Mouse (Mus musculus): ENCODE measurements around the gene Zmym5. TPM values are rescaled to one million over a fixed set of nuclear protein-coding genes. Genes with fewer than 3 reads are reported as not detected.

Zmym5 gene
- polyA plus RNA-seq, 2 experiments: 5.2 to 5.6 TPM

GRCm38 (mm10) chr14:56832563-56833113, 21.1 kb upstream of the Zmym5 start:
- no peak for DNase-seq (ENCODE audit: low read depth in 3 of 3, low spot score in 3 of 3)
- no peaks in the 10 kb centered on the region for H3K27me3 ChIP-seq (ENCODE audit: control insufficient read depth, insufficient read depth, low read length)
- H3K36me3 ChIP-seq (replicated peaks; ENCODE audit: control insufficient read depth, insufficient read depth, low read depth): no peaks in the 10 kb centered on the region
- no peak for ATAC-seq (ENCODE audit: insufficient read depth)
- no peak overlapping the region for H3K9ac ChIP-seq (replicated peaks)
- H3K4me3 ChIP-seq (ENCODE audit: insufficient read depth in 1 of 2, low read depth in 2 of 2, low read length in 2 of 2): no peak overlapping the region
- H3K4me2 ChIP-seq (ENCODE audit: low read depth): no peak overlapping the region
- WGBS (ENCODE audit: insufficient replicate concordance): 48% methylated on average over 1 of the region's 1 CpGs
- no peaks in the 10 kb centered on the region for H3K9me3 ChIP-seq (ENCODE audit: control insufficient read depth, low read length)
- H3K4me1 ChIP-seq (replicated peaks; ENCODE audit: control insufficient read depth in 2 of 2, insufficient read depth in 2 of 2, low read length in 1 of 2): no peaks in the 10 kb centered on the region
- TF ChIP-seq EP300 (IDR thresholded peaks at IDR 0.05; ENCODE audit: low read depth): no peak
- no peak for TF ChIP-seq CTCF (IDR thresholded peaks at IDR 0.05; ENCODE audit: low read depth)
- H3K27ac ChIP-seq: no peak overlapping the region

GRCm38 (mm10) chr14:56832147-56832546, 20.6 kb upstream of the Zmym5 start:
- TF ChIP-seq EP300 (IDR thresholded peaks at IDR 0.05; ENCODE audit: low read depth) (no peak), CTCF (IDR thresholded peaks at IDR 0.05; ENCODE audit: low read depth) (no peak)
- no peak for ATAC-seq (ENCODE audit: insufficient read depth)
- 72% methylated on average over 3 of the region's 3 CpGs for WGBS (ENCODE audit: insufficient replicate concordance)
- Histone ChIP-seq H3K4me2 (ENCODE audit: low read depth) (no peak overlapping the region), H3K4me1 (replicated peaks; ENCODE audit: control insufficient read depth in 2 of 2, insufficient read depth in 2 of 2, low read length in 1 of 2) (no peaks in the 10 kb centered on the region), H3K9me3 (ENCODE audit: control insufficient read depth, low read length) (no peaks in the 10 kb centered on the region), H3K27ac (no peak overlapping the region), H3K27me3 (ENCODE audit: control insufficient read depth, insufficient read depth, low read length) (no peaks in the 10 kb centered on the region), H3K4me3 (ENCODE audit: insufficient read depth in 1 of 2, low read depth in 2 of 2, low read length in 2 of 2) (no peak overlapping the region), H3K9ac (replicated peaks) (no peak overlapping the region), H3K36me3 (replicated peaks; ENCODE audit: control insufficient read depth, insufficient read depth, low read depth) (no peaks in the 10 kb centered on the region)
- no peak for DNase-seq (ENCODE audit: low read depth in 3 of 3, low spot score in 3 of 3)

- Histone ChIP-seq H3K4me1 (replicated peaks; ENCODE audit: control insufficient read depth in 2 of 2, insufficient read depth in 2 of 2, low read length in 1 of 2) (no peaks in the 10 kb centered on the region), H3K4me2 (ENCODE audit: low read depth) (no peak overlapping the region), H3K36me3 (replicated peaks; ENCODE audit: control insufficient read depth, insufficient read depth, low read depth) (no peaks in the 10 kb centered on the region), H3K9ac (replicated peaks) (no peak overlapping the region), H3K27ac (no peak overlapping the region), H3K27me3 (ENCODE audit: control insufficient read depth, insufficient read depth, low read length) (no peaks in the 10 kb centered on the region), H3K4me3 (ENCODE audit: insufficient read depth in 1 of 2, low read depth in 2 of 2, low read length in 2 of 2) (no peak overlapping the region), H3K9me3 (ENCODE audit: control insufficient read depth, low read length) (no peaks in the 10 kb centered on the region)
- DNase-seq (ENCODE audit: low read depth in 3 of 3, low spot score in 3 of 3) (no peak), ATAC-seq (ENCODE audit: insufficient read depth) (no peak)
- TF ChIP-seq EP300 (IDR thresholded peaks at IDR 0.05; ENCODE audit: low read depth) (no peak), CTCF (IDR thresholded peaks at IDR 0.05; ENCODE audit: low read depth) (no peak)
These were observed 19.1 kb upstream of the Zmym5 start for GRCm38 (mm10) chr14:56830491-56831045.

GRCm38 (mm10) chr14:56824562-56824961, 13.0 kb upstream of the Zmym5 start:
- Histone ChIP-seq H3K9ac (replicated peaks) (no peak overlapping the region), H3K36me3 (replicated peaks; ENCODE audit: control insufficient read depth, insufficient read depth, low read depth) (no peaks in the 10 kb centered on the region), H3K4me2 (ENCODE audit: low read depth) (no peak overlapping the region), H3K27me3 (ENCODE audit: control insufficient read depth, insufficient read depth, low read length) (no peaks in the 10 kb centered on the region), H3K9me3 (ENCODE audit: control insufficient read depth, low read length) (no peaks in the 10 kb centered on the region), H3K27ac (no peak overlapping the region), H3K4me3 (ENCODE audit: insufficient read depth in 1 of 2, low read depth in 2 of 2, low read length in 2 of 2) (no peak overlapping the region), H3K4me1 (replicated peaks; ENCODE audit: control insufficient read depth in 2 of 2, insufficient read depth in 2 of 2, low read length in 1 of 2) (no peaks in the 10 kb centered on the region)
- ATAC-seq (ENCODE audit: insufficient read depth) (no peak), DNase-seq (ENCODE audit: low read depth in 3 of 3, low spot score in 3 of 3) (no peak)
- TF ChIP-seq CTCF (IDR thresholded peaks at IDR 0.05; ENCODE audit: low read depth) (peak; percentile 31; the same call in 1 of the 2 replicates), EP300 (IDR thresholded peaks at IDR 0.05; ENCODE audit: low read depth) (no peak)

GRCm38 (mm10) chr14:56817616-56818015, 6.1 kb upstream of the Zmym5 start:
- no peaks in the 10 kb centered on the region for H3K9me3 ChIP-seq (ENCODE audit: control insufficient read depth, low read length)
- peaks cover 2 to 6% of the 10 kb centered on the region in 2 experiments; a peak in 3 of 4 replicates for H3K4me1 ChIP-seq (replicated peaks; ENCODE audit: control insufficient read depth in 2 of 2, insufficient read depth in 2 of 2, low read length in 1 of 2)
- ATAC-seq (ENCODE audit: insufficient read depth): no peak
- no peak for DNase-seq (ENCODE audit: low read depth in 3 of 3, low spot score in 3 of 3)
- no peak overlapping the region for H3K27ac ChIP-seq
- H3K36me3 ChIP-seq (replicated peaks; ENCODE audit: control insufficient read depth, insufficient read depth, low read depth): no peaks in the 10 kb centered on the region
- TF ChIP-seq CTCF (IDR thresholded peaks at IDR 0.05; ENCODE audit: low read depth) (no peak), EP300 (IDR thresholded peaks at IDR 0.05; ENCODE audit: low read depth) (no peak)
- H3K9ac ChIP-seq (replicated peaks): no peak overlapping the region
- no peak overlapping the region for H3K4me2 ChIP-seq (ENCODE audit: low read depth)
- 23% methylated on average over 11 of the region's 11 CpGs for WGBS (ENCODE audit: insufficient replicate concordance)
- no peaks in the 10 kb centered on the region for H3K27me3 ChIP-seq (ENCODE audit: control insufficient read depth, insufficient read depth, low read length)
- H3K4me3 ChIP-seq (ENCODE audit: insufficient read depth in 1 of 2, low read depth in 2 of 2, low read length in 2 of 2): no peak overlapping the region

Data from liver, embryonic 14.5 days (tissue).